Mouse (Mus musculus) C2C12 (cell line): ENCODE measurements at regions not wholly inside any gene's neighbourhood (a gene's known extent, or its start where the extent isn't known, plus 50 kb on each side); places are given as distances from the start of the nearest gene placed in this dataset.

Source experiments
- CEBPB ChIP-seq: IDR thresholded peaks from one replicate; pipeline ENCODE4 v1.6.1; 2011; ENCODE audit warnings: low read depth, mild to moderate bottlenecking, control low read depth, moderate library complexity
- CTCF ChIP-seq: IDR thresholded peaks from one replicate; pipeline ENCODE4 v1.5.1; 2011; ENCODE audit not compliant: control insufficient read depth, insufficient read depth, insufficient read length
- FOSL1 ChIP-seq: IDR thresholded peaks from one replicate; pipeline ENCODE4 v1.8.0; 2011; ENCODE audit warnings: mild to moderate bottlenecking, low read length; ENCODE audit not compliant: poor library complexity, insufficient read depth, severe bottlenecking
- MAX ChIP-seq: IDR thresholded peaks from one replicate; pipeline ENCODE4 v1.6.1; 2011; ENCODE audit warnings: mild to moderate bottlenecking, control low read depth
- MYOG ChIP-seq: IDR thresholded peaks from one replicate; pipeline ENCODE4 v1.6.1; 2011; ENCODE audit not compliant: control insufficient read depth, insufficient read length; ENCODE audit errors: extremely low read depth
- USF1 ChIP-seq: IDR thresholded peaks from one replicate; pipeline ENCODE4 v1.6.1; 2011; ENCODE audit warnings: low read depth, mild to moderate bottlenecking, control low read depth, moderate library complexity

DNA sequence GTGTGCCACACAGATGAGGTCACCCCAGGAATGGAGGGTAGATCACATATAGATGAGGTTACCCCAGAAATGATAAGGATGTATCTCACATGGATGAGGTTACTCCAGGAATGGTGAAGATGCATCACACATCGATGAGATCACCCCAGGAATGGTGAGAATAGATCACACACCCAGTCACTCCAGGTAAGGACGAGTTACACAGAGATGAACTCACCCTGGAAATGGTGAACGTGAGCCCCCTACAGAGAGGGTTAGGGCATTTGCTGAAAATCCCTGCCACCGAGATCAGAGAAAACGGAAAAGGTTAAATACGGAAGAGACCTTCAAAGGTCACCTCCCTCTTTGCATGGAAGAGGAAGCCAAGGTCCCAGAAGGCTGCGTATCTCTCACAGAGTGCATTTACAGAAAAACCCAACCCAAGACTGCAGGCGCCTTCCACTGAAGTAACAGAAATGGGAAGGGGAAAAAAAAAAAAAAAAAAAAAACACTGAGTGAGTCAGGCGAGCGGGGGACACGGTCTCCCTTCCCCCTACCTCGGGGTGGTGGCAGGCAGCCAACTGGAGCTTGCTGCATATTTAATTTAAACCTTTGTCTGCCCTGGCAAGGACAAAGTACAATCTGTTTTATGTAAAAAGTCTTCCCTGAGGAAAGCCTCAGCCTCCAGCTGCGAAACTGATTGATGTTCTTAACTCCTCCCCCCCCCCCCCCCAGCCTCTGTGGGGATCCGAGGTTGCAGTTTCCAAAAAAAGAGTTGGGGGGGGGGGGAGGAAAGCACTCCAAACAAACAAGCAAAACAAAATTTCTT is 175.8 kb upstream of the Jmjd1c start:
- TF ChIP-seq CTCF (no peak), MAX (no peak), USF1 (no peak), FOSL1 (no peak), MYOG (no peak), CEBPB (no peak)
